Mouse (Mus musculus) gastrocnemius, postnatal 10 days (tissue): ENCODE data around the gene Chst8. TPM values are rescaled to one million over a fixed set of nuclear protein-coding genes. Genes with fewer than 3 reads are reported as not detected.
A peak's percentile ranks its signal among the peaks of the same experiment; 100 is the strongest.

ENCODE experiments used
- DNase-seq: peaks from one replicate; pipeline ENCODE4 v3.0.0; 2021; ENCODE audit warnings: mixed read lengths
- total RNA-seq, 2 experiments: library from RNA; stranded (reverse); gene quantifications; 2 replicates each; pipeline ENCODE4 v1.2.3; 2021

Chst8 gene
- total RNA-seq, 2 experiments from 2014 or later = 0.49 to 0.84 TPM

DNA sequence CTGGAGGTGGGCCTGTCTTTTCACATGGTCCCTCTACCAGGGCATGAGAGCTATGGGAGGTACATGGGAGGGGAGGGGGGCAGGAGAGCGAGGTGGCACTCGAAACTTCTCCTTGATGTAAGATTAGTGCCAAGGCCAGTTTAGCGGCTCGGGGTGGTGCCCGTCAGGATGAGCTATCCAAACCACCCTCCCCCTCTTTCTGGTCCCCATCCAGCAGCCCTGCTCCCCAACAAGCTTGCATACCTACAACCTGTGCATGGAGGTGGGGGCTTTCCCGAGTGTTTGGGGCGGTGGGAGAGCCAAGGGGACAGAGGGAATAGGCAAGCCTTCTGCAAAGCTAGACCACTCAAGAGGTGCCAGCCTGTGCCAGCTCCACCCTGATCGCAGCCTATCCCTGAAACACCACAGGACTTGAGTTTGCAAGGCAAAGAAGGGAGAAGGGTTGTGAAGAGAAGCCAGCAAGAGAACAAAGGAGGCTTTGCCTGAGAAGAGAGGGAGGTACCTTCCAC is 182.8 kb downstream of the Chst8 start:
- DNase-seq = peak; percentile 31

Other genes starting within 250 kb of the Chst8 start
- gene Kctd15, start 156.0 kb downstream of the Chst8 start, total RNA-seq = 10 to 100 TPM; 37.0 to 37.2 TPM
- gene Pepd, start 99.7 kb upstream of the Chst8 start, total RNA-seq = 10 to 100 TPM; 28.7 to 29.8 TPM
- 10 to 100 TPM; 19.7 to 25.9 TPM for gene Cebpg, start 243.9 kb upstream of the Chst8 start, total RNA-seq